Mouse (Mus musculus) neural tube, embryonic 11.5 days (tissue): ENCODE measurements around the gene Mepce. TPM values are rescaled to one million over a fixed set of nuclear protein-coding genes. Genes with fewer than 3 reads are reported as not detected.

Experiments
- ATAC-seq: fragments of 200-750 bp; cut with Nextera tagmentation; 2 replicates; pipeline ENCODE4 v1.8.0; 2017; ENCODE audit warnings: moderate number of reproducible peaks, mild to moderate bottlenecking, moderate TSS enrichment, moderate library complexity; ENCODE audit not compliant: insufficient read depth, low FRiP score, low TSS enrichment
- DNase-seq: peaks from one replicate; pipeline ENCODE4 v3.0.0-alpha.2; 2015; ENCODE audit warnings: low spot score
- H3K27ac ChIP-seq: fragments of 300-500 bp; sonication (generic); 2 replicates; pipeline ENCODE4 v1.5.1; 2014; ENCODE audit warnings: low read depth, mild to moderate bottlenecking, low read length
- H3K27me3 ChIP-seq: fragments of 300-500 bp; sonication (generic); 2 replicates; pipeline ENCODE4 v1.6.1; 2014; ENCODE audit warnings: mild to moderate bottlenecking, low read length, mixed read lengths; ENCODE audit not compliant: control insufficient read depth, insufficient read depth
- H3K36me3 ChIP-seq: fragments of 300-500 bp; sonication (generic); 2 replicates; pipeline ENCODE4 v1.6.1; 2014; ENCODE audit warnings: mild to moderate bottlenecking, low read length, moderate library complexity, mixed read lengths; ENCODE audit not compliant: control insufficient read depth, insufficient read depth
- H3K4me1 ChIP-seq: fragments of 300-500 bp; sonication (generic); 2 replicates; pipeline ENCODE4 v1.6.1; 2014; ENCODE audit warnings: low read length, mixed read lengths; ENCODE audit not compliant: control insufficient read depth, insufficient read depth
- H3K4me2 ChIP-seq: fragments of 300-500 bp; sonication (generic); 2 replicates; pipeline ENCODE4 v1.6.1; 2014; ENCODE audit warnings: low read depth, mild to moderate bottlenecking, moderate library complexity
- H3K4me3 ChIP-seq: fragments of 300-500 bp; sonication (generic); 2 replicates; pipeline ENCODE4 v1.5.1; 2014; ENCODE audit warnings: low read depth, low read length
- H3K9ac ChIP-seq: fragments of 300-500 bp; sonication (generic); 2 replicates; pipeline ENCODE4 v1.6.1; 2014; ENCODE audit warnings: mild to moderate bottlenecking, low read length
- H3K9me3 ChIP-seq: fragments of 300-500 bp; sonication (generic); 2 replicates; pipeline ENCODE4 v1.6.1; 2016; ENCODE audit warnings: low read length; ENCODE audit not compliant: control insufficient read depth
- WGBS: fragments of 180-500 bp; shearing (Covaris S2); extraction: QIAGEN DNeasy Blood & Tissue Kit; methylation state at CpG from one replicate; pipeline ENCODE4 v1.1.7; 2014; 5-methylcytosine and 5-hydroxymethylcytosine counted together
- polyA plus RNA-seq: library from polyadenylated mRNA; unstranded; fragments of >200 nt; fragmentation: Nextera tagmentation; extraction: Ambion mirVana; gene quantifications from 2 replicates; pipeline ENCODE4 v1.2.1, GENCODE M21; 2014

Gene Mepce
- polyA plus RNA-seq, 1 experiment from 2014 or later, result 10.0 TPM

- no peaks in the 10 kb centered on the region for H3K4me1 ChIP-seq
- no peak overlapping the region for H3K4me2 ChIP-seq
- DNase-seq (no peak), ATAC-seq (no peak)
- no peak overlapping the region for H3K4me3 ChIP-seq
- no peaks in the 10 kb centered on the region for H3K36me3 ChIP-seq
- no peak overlapping the region for H3K9ac ChIP-seq
- no peaks in the 10 kb centered on the region for H3K27me3 ChIP-seq
- H3K27ac ChIP-seq, result no peak overlapping the region
- 73% methylated on average over 6 of the region's 7 CpGs for WGBS
- no peaks in the 10 kb centered on the region for H3K9me3 ChIP-seq
These were observed 39.0 kb upstream of the Mepce start for GRCm38 (mm10) chr5:137826421-137826820.

DNA sequence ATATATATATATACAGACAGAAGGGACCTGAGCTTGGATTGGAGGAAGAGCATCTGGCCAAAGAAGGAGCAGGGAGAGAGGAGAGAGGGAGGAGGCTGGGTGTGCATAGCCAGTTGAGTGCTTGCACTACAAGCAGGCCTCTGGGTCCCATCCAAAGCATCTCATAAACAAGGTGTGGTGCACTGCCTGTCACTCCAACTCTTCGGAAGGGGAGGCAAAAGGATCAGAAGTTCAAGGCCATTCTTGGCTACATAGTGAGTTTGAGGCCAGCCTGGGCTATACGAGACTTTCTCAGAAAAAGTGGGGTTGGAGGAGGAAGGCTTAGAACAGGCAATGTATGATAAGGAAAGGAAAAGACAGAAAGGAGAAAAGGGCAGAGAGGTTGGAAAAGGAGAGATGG, 38.5 kb upstream of the Mepce start:
- ATAC-seq (no peak), DNase-seq (no peak)
- Histone ChIP-seq H3K27ac (no peak overlapping the region), H3K4me1 (no peaks in the 10 kb centered on the region), H3K4me3 (no peak overlapping the region), H3K9me3 (no peaks in the 10 kb centered on the region), H3K36me3 (no peaks in the 10 kb centered on the region), H3K4me2 (no peak overlapping the region), H3K27me3 (no peaks in the 10 kb centered on the region), H3K9ac (no peak overlapping the region)
- 89% methylated on average over 2 of the region's 2 CpGs for WGBS

DNA sequence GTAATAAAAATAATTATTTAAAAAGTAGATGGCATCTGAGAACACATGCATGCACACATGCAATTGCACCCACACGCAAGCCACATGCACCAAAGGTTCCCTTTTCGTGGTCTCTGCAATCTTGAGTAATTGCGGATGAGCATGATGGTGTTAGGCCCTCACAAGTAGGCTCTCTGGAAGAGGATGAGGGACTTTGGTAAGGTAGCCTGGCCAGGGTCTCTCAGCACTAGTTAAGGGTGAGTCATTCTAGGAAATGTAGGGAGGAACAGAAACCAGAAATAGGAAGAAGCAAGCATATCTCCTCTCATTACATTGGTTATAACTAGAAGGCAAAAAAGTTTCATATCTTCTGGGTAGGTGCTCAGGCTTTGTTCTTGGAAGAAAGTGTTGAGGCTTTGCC, 37.6 kb upstream of the Mepce start:
- H3K4me2 ChIP-seq, result no peak overlapping the region
- no peak overlapping the region for H3K9ac ChIP-seq
- no peak for ATAC-seq
- no peak overlapping the region for H3K4me3 ChIP-seq
- 87% methylated on average over 3 of the region's 3 CpGs for WGBS
- H3K9me3 ChIP-seq, result no peaks in the 10 kb centered on the region
- no peaks in the 10 kb centered on the region for H3K4me1 ChIP-seq
- no peaks in the 10 kb centered on the region for H3K27me3 ChIP-seq
- H3K27ac ChIP-seq, result no peak overlapping the region
- H3K36me3 ChIP-seq, result no peaks in the 10 kb centered on the region
- DNase-seq, result no peak

GRCm38 (mm10) chr5:137823455-137824045, 36.1 kb upstream of the Mepce start:
- H3K4me1 ChIP-seq, result no peaks in the 10 kb centered on the region
- WGBS, result 90% methylated on average over 6 of the region's 6 CpGs
- no peak for DNase-seq
- no peak overlapping the region for H3K27ac ChIP-seq
- H3K9ac ChIP-seq, result no peak overlapping the region
- ATAC-seq, result no peak
- no peaks in the 10 kb centered on the region for H3K36me3 ChIP-seq
- H3K4me3 ChIP-seq, result no peak overlapping the region
- no peaks in the 10 kb centered on the region for H3K9me3 ChIP-seq
- no peaks in the 10 kb centered on the region for H3K27me3 ChIP-seq
- H3K4me2 ChIP-seq, result no peak overlapping the region

DNA sequence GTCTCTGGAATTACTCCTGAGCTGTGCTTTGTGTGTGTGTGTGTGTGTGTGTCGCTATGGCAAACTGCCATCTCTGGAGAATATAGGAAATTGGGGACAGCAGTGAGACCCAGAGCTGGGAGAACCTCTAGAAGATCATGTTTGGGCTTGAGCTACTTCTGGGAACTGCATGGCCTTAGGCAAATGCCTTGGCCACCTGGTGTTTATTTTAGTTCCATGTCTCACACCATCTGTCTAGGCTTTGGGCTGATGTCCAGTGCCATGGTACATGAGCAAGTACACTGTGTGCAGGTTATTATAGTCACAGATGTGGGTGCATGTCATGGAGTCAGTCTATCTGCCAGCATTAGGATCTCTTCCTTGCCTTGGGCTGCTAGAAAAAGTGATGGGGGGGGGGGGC, 35.1 kb upstream of the Mepce start:
- Histone ChIP-seq H3K4me3 (no peak overlapping the region), H3K9me3 (no peaks in the 10 kb centered on the region), H3K4me2 (no peak overlapping the region), H3K27ac (no peak overlapping the region), H3K4me1 (no peaks in the 10 kb centered on the region), H3K27me3 (no peaks in the 10 kb centered on the region), H3K9ac (no peak overlapping the region), H3K36me3 (no peaks in the 10 kb centered on the region)
- no peak for DNase-seq
- ATAC-seq, result no peak
- 76% methylated on average over 1 of the region's 1 CpGs for WGBS

GRCm38 (mm10) chr5:137822126-137822525, 34.7 kb upstream of the Mepce start:
- DNase-seq, result no peak
- no peak overlapping the region for H3K9ac ChIP-seq

DNA sequence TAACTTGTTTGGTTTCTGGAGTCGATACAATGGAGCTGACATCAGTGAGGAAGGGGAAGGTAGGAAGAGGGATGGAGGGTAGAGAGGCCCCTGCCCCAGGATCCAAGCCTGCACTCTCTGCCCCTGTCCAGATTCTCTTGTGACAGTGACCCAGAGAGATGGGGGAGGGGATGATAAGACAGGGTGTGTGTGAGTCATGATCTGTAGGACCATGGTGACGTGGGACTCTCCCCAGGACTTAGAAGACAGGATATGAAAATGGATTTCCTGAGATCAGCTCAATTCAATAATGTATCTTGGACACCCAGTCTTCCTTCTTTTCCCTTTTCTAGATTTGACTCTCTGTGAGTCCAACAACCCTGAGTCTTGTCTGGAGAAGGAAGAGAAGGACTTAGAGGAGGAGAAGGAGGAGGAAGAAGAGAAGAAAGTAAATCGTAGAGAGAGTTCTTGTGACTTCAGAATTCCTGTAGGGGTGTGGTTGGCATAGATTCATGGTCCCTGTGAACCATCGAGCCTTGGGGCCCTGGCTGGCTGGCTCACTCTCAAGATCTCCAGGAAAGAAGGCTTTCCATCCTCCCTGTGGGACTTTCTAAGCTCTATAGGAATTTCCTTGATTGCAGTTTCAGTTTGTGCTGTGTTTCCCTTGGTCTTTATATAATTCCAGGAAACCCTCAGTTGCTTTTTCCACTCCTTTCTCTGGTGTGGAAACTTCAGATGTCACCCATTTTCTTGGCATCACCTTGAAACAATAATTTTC, 30.2 kb upstream of the Mepce start:
- Histone ChIP-seq H3K36me3 (no peaks in the 10 kb centered on the region), H3K4me3 (no peak overlapping the region), H3K27me3 (no peaks in the 10 kb centered on the region), H3K4me1 (no peaks in the 10 kb centered on the region), H3K9me3 (no peaks in the 10 kb centered on the region), H3K27ac (no peak overlapping the region), H3K9ac (no peak overlapping the region), H3K4me2 (no peak overlapping the region)
- no peak for ATAC-seq
- 63% methylated on average over 4 of the region's 4 CpGs for WGBS
- DNase-seq, result no peak

More at GRCm38 (mm10) chr5:137822126-137822525, 34.7 kb upstream of the Mepce start:
- 63% methylated on average over 4 of the region's 4 CpGs for WGBS
- Histone ChIP-seq H3K27me3 (no peaks in the 10 kb centered on the region), H3K4me1 (no peaks in the 10 kb centered on the region), H3K36me3 (no peaks in the 10 kb centered on the region), H3K9me3 (no peaks in the 10 kb centered on the region), H3K4me3 (no peak overlapping the region), H3K4me2 (no peak overlapping the region), H3K27ac (no peak overlapping the region)
- no peak for ATAC-seq

DNA sequence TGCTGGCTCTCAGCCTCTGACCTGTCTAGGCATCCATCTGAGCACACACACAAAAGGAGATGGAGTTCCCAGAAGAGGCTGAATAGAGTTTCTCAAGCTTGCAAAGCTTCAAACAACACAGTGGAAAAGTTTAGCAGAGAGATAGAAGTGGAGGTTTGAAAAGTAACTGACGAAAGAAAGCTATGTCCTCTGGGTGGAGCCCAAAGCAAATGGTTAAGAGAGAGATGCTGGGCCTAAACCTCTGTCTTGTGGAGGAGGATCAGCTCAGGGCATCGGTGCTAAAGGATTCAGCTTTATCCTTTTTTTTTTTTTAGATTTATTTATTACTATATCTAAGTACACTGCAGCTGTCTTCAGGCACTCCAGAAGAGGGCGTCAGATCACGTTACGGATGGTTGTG, 20.9 kb upstream of the Mepce start:
- H3K27me3 ChIP-seq, result no peaks in the 10 kb centered on the region
- no peak overlapping the region for H3K27ac ChIP-seq
- DNase-seq (no peak), ATAC-seq (no peak)
- no peaks in the 10 kb centered on the region for H3K4me1 ChIP-seq
- no peak overlapping the region for H3K4me2 ChIP-seq
- no peak overlapping the region for H3K4me3 ChIP-seq
- 96% methylated on average over 5 of the region's 5 CpGs for WGBS
- H3K9ac ChIP-seq, result no peak overlapping the region
- no peaks in the 10 kb centered on the region for H3K9me3 ChIP-seq
- H3K36me3 ChIP-seq, result no peaks in the 10 kb centered on the region

DNA sequence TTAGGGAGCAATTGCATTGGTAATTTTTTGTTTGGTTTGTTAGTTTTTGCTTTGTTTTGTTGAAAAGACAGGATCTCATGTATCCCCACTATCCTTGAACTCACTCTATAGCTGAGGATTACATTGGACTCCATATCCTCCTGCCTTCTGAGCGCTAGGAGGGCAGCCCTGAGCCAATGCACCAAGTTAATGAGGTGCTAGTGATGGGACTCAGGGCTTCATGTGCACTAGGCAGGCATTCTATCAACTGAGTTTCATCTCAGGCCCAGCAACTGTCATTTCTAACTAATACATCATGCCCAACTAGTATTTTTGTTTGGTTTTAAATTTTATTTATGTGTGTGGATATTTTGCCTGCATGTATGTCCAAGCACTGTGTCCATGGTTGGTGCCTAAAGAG, 18.7 kb upstream of the Mepce start:
- Histone ChIP-seq H3K9me3 (no peaks in the 10 kb centered on the region), H3K4me2 (no peak overlapping the region), H3K9ac (no peak overlapping the region), H3K27ac (no peak overlapping the region), H3K4me1 (no peaks in the 10 kb centered on the region), H3K4me3 (no peak overlapping the region), H3K36me3 (no peaks in the 10 kb centered on the region), H3K27me3 (no peaks in the 10 kb centered on the region)
- WGBS, result 67% methylated on average over 1 of the region's 1 CpGs
- no peak for ATAC-seq
- DNase-seq, result no peak
